Mouse (Mus musculus) yolk sac, embryonic 10.5 days (tissue): ENCODE data around the gene Macf1.
"Not testable (repeated sequence)": the region's sequence is repeated elsewhere in the genome, so short reads cannot be mapped to it uniquely, and the experiment has no call there.

ENCODE experiments used
- DNase-seq: peaks from one replicate; pipeline ENCODE4 v3.0.0-alpha.2; 2017; ENCODE audit warnings: low spot score

The Macf1 gene

GRCm38 (mm10) chr4:123342642-123343470 is 341.3 kb downstream of the Macf1 start, which contains the start of gene Bmp8a:
TSS of gene Bmp8a (minus strand) at chr4:123343252.
- DNase-seq, result peak; percentile 85

- DNase-seq, result no peak
Observed at GRCm38 (mm10) chr4:123342091-123342641, 342.0 kb downstream of the Macf1 start.

GRCm38 (mm10) chr4:123340232-123340631 is 343.9 kb downstream of the Macf1 start:
- no peak for DNase-seq

- DNase-seq, result no peak
Observed at GRCm38 (mm10) chr4:123337693-123338092, 346.5 kb downstream of the Macf1 start.

- DNase-seq, result no peak
Observed at GRCm38 (mm10) chr4:123335796-123336585, 348.2 kb downstream of the Macf1 start.

GRCm38 (mm10) chr4:123335244-123335643 is 348.9 kb downstream of the Macf1 start:
- DNase-seq, result not testable (repeated sequence)

GRCm38 (mm10) chr4:123334177-123334576 is 350.0 kb downstream of the Macf1 start:
- DNase-seq, result no peak

- no peak for DNase-seq
Observed at GRCm38 (mm10) chr4:123333151-123333550, 351.0 kb downstream of the Macf1 start.

GRCm38 (mm10) chr4:123331961-123332360 is 352.2 kb downstream of the Macf1 start:
- not testable (repeated sequence) for DNase-seq

GRCm38 (mm10) chr4:123331326-123331725 is 352.8 kb downstream of the Macf1 start:
- no peak for DNase-seq

- no peak for DNase-seq
Observed at GRCm38 (mm10) chr4:123328946-123329345, 355.2 kb downstream of the Macf1 start.

- no peak for DNase-seq
Observed at GRCm38 (mm10) chr4:123327630-123328029, 356.5 kb downstream of the Macf1 start.

GRCm38 (mm10) chr4:123326087-123326486 is 358.1 kb downstream of the Macf1 start:
- DNase-seq, result no peak

- DNase-seq, result no peak
Observed at GRCm38 (mm10) chr4:123323534-123323933, 360.6 kb downstream of the Macf1 start, which contains the start of gene Oxct2a. TSS of gene Oxct2a (minus strand) at chr4:123323634.

- not testable (repeated sequence) for DNase-seq
Observed at GRCm38 (mm10) chr4:123322910-123323309, 361.2 kb downstream of the Macf1 start.

- DNase-seq, result no peak
Observed at GRCm38 (mm10) chr4:123314497-123314896, 369.7 kb downstream of the Macf1 start.

GRCm38 (mm10) chr4:123313010-123313409 is 371.1 kb downstream of the Macf1 start:
- no peak for DNase-seq

- no peak for DNase-seq
Observed at GRCm38 (mm10) chr4:123311845-123312244, 372.3 kb downstream of the Macf1 start.

GRCm38 (mm10) chr4:123308292-123308691 is 375.9 kb downstream of the Macf1 start:
- DNase-seq, result no peak

- DNase-seq, result peak; percentile 62
Observed at GRCm38 (mm10) chr4:123306999-123307398, 377.2 kb downstream of the Macf1 start.

GRCm38 (mm10) chr4:123305789-123306188 is 378.4 kb downstream of the Macf1 start:
- peak; percentile 48 for DNase-seq
